Mouse (Mus musculus) erythroblast, adult 5-6 weeks (primary cell): ENCODE results near the gene Slco4c1. TPM values are rescaled to one million over a fixed set of nuclear protein-coding genes. Genes with fewer than 3 reads are reported as not detected.

ENCODE experiments used
- ATAC-seq: replicated peaks from 2 replicates; pipeline ENCODE4 v1.8.0; 2016; ENCODE audit warnings: moderate number of reproducible peaks, mild to moderate bottlenecking, moderate TSS enrichment, inconsistent platforms; ENCODE audit not compliant: poor library complexity, low FRiP score, severe bottlenecking
- total RNA-seq, 2 experiments: library from RNA; stranded (forward) in 1 of 2; stranded (reverse) in 1 of 2; fragments of 150-400 nt in 1 of 2; fragments of 200-764, 138-1000 nt in 1 of 2; gene quantifications; 2 replicates each; pipeline versions ENCODE4 v1.2.3 to v1.2.4; 2015 to 2017; ENCODE audit warnings: low replicate concordance in 2 of 2

The Slco4c1 gene
- total RNA-seq, 2 experiments from 2014 or later = 4.6 TPM

- no peak for ATAC-seq
Observed at GRCm38 (mm10) chr1:96774174-96774573, 97.8 kb downstream of the Slco4c1 start.

- ATAC-seq = no peak
Observed at GRCm38 (mm10) chr1:96773712-96774111, 98.3 kb downstream of the Slco4c1 start.

DNA sequence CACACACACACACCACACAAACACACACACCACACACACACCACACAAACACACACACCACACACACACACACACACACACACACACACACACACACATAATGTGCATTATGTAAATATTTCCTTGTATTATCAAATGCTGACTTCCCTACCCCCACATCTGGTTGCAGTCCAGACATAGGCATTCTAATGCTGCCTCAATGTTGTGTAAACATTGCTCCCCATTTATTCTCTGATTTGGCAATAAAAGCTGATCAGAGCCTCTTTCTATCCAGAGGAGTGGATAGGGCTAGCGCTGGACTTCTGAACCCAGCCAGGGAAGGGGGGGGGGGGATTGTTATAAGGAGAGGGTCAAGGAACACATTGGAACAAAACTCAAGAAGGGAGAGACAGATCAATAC is 101.7 kb downstream of the Slco4c1 start:
- ATAC-seq = no peak

GRCm38 (mm10) chr1:96768264-96768663 is 103.7 kb downstream of the Slco4c1 start:
- ATAC-seq = no peak

DNA sequence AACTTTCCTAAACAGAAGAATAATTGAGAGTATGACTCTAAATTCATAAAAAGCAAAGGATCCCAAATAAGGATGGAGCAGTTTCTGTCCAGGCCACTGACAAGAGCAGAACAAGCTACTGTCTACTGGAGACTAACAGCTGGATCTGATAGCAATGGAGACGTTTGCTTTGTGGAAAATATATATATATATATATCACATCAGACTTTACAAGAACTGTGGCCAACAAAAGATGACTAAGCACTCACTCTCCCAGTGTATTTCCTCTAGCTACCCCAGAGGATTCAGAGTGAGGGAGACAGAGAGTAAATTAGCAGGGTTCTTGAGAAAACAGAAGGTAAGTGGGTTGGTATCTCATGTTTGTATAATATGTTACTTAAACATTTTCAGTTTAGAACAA is 105.4 kb downstream of the Slco4c1 start:
- no peak for ATAC-seq
